Mouse (Mus musculus) limb, embryonic 13.5 days (tissue): ENCODE results near the gene Col12a1. TPM values are rescaled to one million over a fixed set of nuclear protein-coding genes. Genes with fewer than 3 reads are reported as not detected.
A peak's percentile ranks its signal among the peaks of the same experiment; 100 is the strongest.

Experiments used
- ATAC-seq: fragments of 200-750 bp; cut with Nextera tagmentation; 2 replicates; pipeline ENCODE4 v1.8.0; 2017; ENCODE audit warnings: low read depth, moderate number of reproducible peaks, moderate TSS enrichment; ENCODE audit not compliant: low FRiP score
- H3K27ac ChIP-seq: fragments of 300-500 bp; sonication (generic); 2 replicates; pipeline ENCODE4 v1.5.1; 2015; ENCODE audit warnings: inconsistent platforms, mild to moderate bottlenecking, moderate library complexity
- H3K27me3 ChIP-seq: fragments of 300-500 bp; sonication (generic); 2 replicates; pipeline ENCODE4 v1.6.1; 2015; ENCODE audit warnings: mild to moderate bottlenecking, inconsistent platforms
- H3K36me3 ChIP-seq: fragments of 300-500 bp; sonication (generic); 2 replicates; pipeline ENCODE4 v1.6.1; 2015; ENCODE audit warnings: inconsistent platforms, mild to moderate bottlenecking, moderate library complexity
- H3K4me1 ChIP-seq: fragments of 300-500 bp; sonication (generic); 2 replicates; pipeline ENCODE4 v1.6.1; 2015; ENCODE audit warnings: inconsistent platforms
- H3K4me2 ChIP-seq: fragments of 300-500 bp; sonication (generic); replicated peaks from 2 replicates; pipeline ENCODE4 v1.6.1; 2015; ENCODE audit warnings: inconsistent platforms, mild to moderate bottlenecking, moderate library complexity
- H3K4me3 ChIP-seq: fragments of 300-500 bp; sonication (generic); 2 replicates; pipeline ENCODE4 v1.5.1; 2015; ENCODE audit warnings: moderate library complexity, mild to moderate bottlenecking, inconsistent platforms
- H3K9ac ChIP-seq: fragments of 300-500 bp; sonication (generic); 2 replicates; pipeline ENCODE4 v1.6.1; 2015; ENCODE audit warnings: mild to moderate bottlenecking, inconsistent platforms
- H3K9me3 ChIP-seq: fragments of 300-500 bp; sonication (generic); 2 replicates; pipeline ENCODE4 v1.6.1; 2016; ENCODE audit warnings: inconsistent platforms
- WGBS: fragments of 180-500 bp; shearing (Covaris S2); methylation state at CpG from one replicate; pipeline ENCODE4 v1.1.7; 2015; 5-methylcytosine and 5-hydroxymethylcytosine counted together
- polyA plus RNA-seq: library from polyadenylated mRNA; unstranded; fragments of >200 nt; fragmentation: Nextera tagmentation; extraction: Ambion mirVana; gene quantifications from 2 replicates; pipeline ENCODE4 v1.2.1, GENCODE M21; 2015

Gene Col12a1
- polyA plus RNA-seq, 1 experiment from 2014 or later: 99.8 TPM

DNA sequence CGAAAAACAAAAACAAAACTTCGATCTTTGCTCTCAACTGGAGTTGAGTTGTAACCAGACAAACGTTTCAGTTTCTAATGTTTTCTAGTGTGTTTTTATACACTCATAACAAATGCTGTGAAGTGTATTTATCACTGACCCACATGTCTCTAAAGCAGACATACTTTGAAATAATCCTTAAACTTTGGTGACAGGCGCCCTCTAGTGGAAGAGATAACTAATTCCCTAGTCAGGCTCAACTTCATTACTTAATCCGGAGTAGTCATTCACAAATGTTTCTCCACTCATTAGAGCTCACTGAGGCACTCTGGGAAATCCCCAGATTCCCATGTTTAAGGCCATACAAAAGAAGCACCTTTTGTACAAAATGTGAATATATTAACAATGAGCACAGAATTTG, 4.5 kb upstream of the Col12a1 start:
- Histone ChIP-seq H3K36me3 (no peaks in the 10 kb centered on the region), H3K4me3 (no peak overlapping the region), H3K9ac (no peak overlapping the region), H3K27ac (no peak overlapping the region), H3K4me1 (peaks cover 20% of the 10 kb centered on the region), H3K27me3 (peaks cover 8% of the 10 kb centered on the region; the same call in 1 of the 2 replicates), H3K9me3 (peaks cover 6% of the 10 kb centered on the region; the same call in 1 of the 2 replicates), H3K4me2 (no peak overlapping the region)
- no peak for ATAC-seq
- WGBS: 34% methylated on average over 5 of the region's 5 CpGs

DNA sequence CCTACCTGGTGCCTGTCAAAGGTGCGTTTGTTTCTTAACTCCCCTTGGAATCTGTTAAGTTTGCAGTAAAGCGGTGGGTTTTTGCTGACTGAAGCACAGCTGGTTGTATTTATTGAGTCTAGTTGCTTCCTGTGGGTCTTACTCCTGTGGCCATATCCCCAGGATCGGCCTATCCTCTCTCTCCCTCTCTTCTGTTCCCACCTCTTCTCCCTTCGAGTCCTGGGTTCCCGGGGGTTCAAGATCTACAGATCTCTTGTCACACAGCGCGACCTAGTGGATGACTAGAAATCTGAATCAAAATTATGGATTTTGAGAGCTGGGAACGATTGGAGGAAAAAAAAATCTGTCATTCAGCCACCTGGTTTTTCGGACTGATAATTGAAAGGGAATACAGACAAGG, 2.4 kb upstream of the Col12a1 start:
- Histone ChIP-seq H3K4me2 (peak overlapping the region; percentile 79), H3K9ac (peak overlapping the region; percentile 91; the same call in 1 of the 2 replicates), H3K27ac (peak overlapping the region; percentile 95; the same call in 1 of the 2 replicates), H3K4me3 (peak overlapping the region; percentile 74), H3K9me3 (peaks cover 6% of the 10 kb centered on the region; the same call in 1 of the 2 replicates), H3K4me1 (peaks cover 20% of the 10 kb centered on the region), H3K36me3 (no peaks in the 10 kb centered on the region), H3K27me3 (peaks cover 8% of the 10 kb centered on the region; the same call in 1 of the 2 replicates)
- WGBS: 5% methylated on average over 9 of the region's 9 CpGs
- ATAC-seq: peak; percentile 33

GRCm38 (mm10) chr9:79720143-79720542, 1.5 kb upstream of the Col12a1 start:
- Histone ChIP-seq H3K4me3 (peak overlapping the region; percentile 74), H3K4me1 (peaks cover 26% of the 10 kb centered on the region), H3K36me3 (no peaks in the 10 kb centered on the region), H3K9ac (peak overlapping the region; percentile 91), H3K27ac (peak overlapping the region; percentile 95), H3K4me2 (peak overlapping the region; percentile 79), H3K9me3 (peaks cover 6% of the 10 kb centered on the region; the same call in 1 of the 2 replicates), H3K27me3 (peaks cover 8% of the 10 kb centered on the region; the same call in 1 of the 2 replicates)
- no peak for ATAC-seq
- 34% methylated on average over 9 of the region's 9 CpGs for WGBS

- Histone ChIP-seq H3K9me3 (peaks cover 6% of the 10 kb centered on the region; the same call in 1 of the 2 replicates), H3K27ac (peak overlapping the region; percentile 95), H3K4me2 (peak overlapping the region; percentile 79), H3K4me1 (peaks cover 33% of the 10 kb centered on the region), H3K9ac (peak overlapping the region; percentile 91), H3K4me3 (peak overlapping the region; percentile 74), H3K27me3 (peaks cover 6% of the 10 kb centered on the region; the same call in 1 of the 2 replicates), H3K36me3 (no peaks in the 10 kb centered on the region)
- under 1% methylated on average over 28 of the region's 28 CpGs for WGBS
- ATAC-seq: no peak
These were observed 820 bp upstream of the Col12a1 start for GRCm38 (mm10) chr9:79719451-79719850.

DNA sequence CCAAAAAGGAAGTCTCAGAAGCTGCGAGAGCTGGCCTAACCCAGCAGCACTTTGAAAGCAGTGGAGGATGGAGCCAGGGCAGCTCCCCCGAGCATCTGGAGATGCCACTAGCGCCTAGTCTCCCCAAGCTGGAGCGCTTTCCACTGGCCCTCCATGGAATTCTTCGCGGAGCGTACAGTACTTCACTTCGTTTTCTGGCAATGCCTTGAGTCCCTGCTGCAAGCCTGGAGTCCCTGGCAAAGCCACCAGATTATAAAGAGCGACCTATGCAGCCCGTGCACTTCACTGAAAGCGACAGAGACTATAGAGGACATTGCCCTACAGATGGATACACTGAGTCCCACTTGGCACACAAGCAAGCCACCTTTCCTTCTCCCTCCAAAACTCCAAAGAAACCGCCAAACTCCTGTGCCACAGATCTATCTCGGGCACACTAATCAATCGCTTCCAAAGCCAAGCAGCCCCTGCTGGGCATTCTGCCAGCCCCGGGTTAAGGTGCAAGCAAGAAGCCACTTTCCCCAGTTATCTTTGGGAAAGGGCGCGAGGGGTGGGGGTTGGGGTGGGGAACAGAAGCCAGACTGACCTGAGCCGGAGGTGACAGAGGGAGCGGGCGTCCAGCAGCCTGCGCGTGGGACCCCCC, 675 bp downstream of the Col12a1 start:
- Histone ChIP-seq H3K36me3 (no peaks in the 10 kb centered on the region), H3K4me1 (peaks cover 38% of the 10 kb centered on the region), H3K4me2 (peak overlapping the region; percentile 79), H3K9ac (peak overlapping the region; percentile 91), H3K27ac (peak overlapping the region; percentile 95), H3K27me3 (peaks cover 6% of the 10 kb centered on the region; the same call in 1 of the 2 replicates), H3K9me3 (peaks cover 6% of the 10 kb centered on the region; the same call in 1 of the 2 replicates), H3K4me3 (peak overlapping the region; percentile 74)
- WGBS: 2% methylated on average over 22 of the region's 22 CpGs
- no peak for ATAC-seq

- 6% methylated on average over 23 of the region's 23 CpGs for WGBS
- peaks cover 4% of the 10 kb centered on the region; the same call in 1 of the 2 replicates for H3K9me3 ChIP-seq
- H3K4me2 ChIP-seq: peak overlapping the region; percentile 79
- peaks cover 38% of the 10 kb centered on the region for H3K4me1 ChIP-seq
- H3K4me3 ChIP-seq: peak overlapping the region; percentile 74
- H3K36me3 ChIP-seq: 0 out of 2 replicates have a peak, but pooled peaks cover under 1% of the 10 kb centered on the region
- peak overlapping the region; percentile 91 for H3K9ac ChIP-seq
- peak overlapping the region; percentile 95 for H3K27ac ChIP-seq
- H3K27me3 ChIP-seq: peaks cover 6% of the 10 kb centered on the region; the same call in 1 of the 2 replicates
- 0 out of 2 replicates have a peak, but pooled peaks have one; percentile 4 for ATAC-seq
These were observed 1.5 kb downstream of the Col12a1 start for GRCm38 (mm10) chr9:79716909-79717835.

GRCm38 (mm10) chr9:79716496-79716895, 2.1 kb downstream of the Col12a1 start:
- Histone ChIP-seq H3K27ac (peak overlapping the region; percentile 79), H3K27me3 (peaks cover 6% of the 10 kb centered on the region; the same call in 1 of the 2 replicates), H3K4me2 (peak overlapping the region; percentile 79), H3K4me3 (peak overlapping the region; percentile 74), H3K4me1 (peaks cover 38% of the 10 kb centered on the region), H3K36me3 (0 out of 2 replicates have a peak, but pooled peaks cover 5% of the 10 kb centered on the region), H3K9ac (peak overlapping the region; percentile 69), H3K9me3 (no peaks in the 10 kb centered on the region)
- WGBS: 23% methylated on average over 5 of the region's 5 CpGs
- ATAC-seq: no peak

- ATAC-seq: peak; percentile 18; the same call in 1 of the 2 replicates
- Histone ChIP-seq H3K27me3 (no peaks in the 10 kb centered on the region), H3K9ac (peak overlapping the region; percentile 53), H3K27ac (peak overlapping the region; percentile 34; the same call in 1 of the 2 replicates), H3K9me3 (no peaks in the 10 kb centered on the region), H3K4me1 (peaks cover 23% of the 10 kb centered on the region), H3K4me3 (peak overlapping the region; percentile 27), H3K4me2 (peak overlapping the region; percentile 79), H3K36me3 (0 out of 2 replicates have a peak, but pooled peaks cover 5% of the 10 kb centered on the region)
- 6% methylated on average over 16 of the region's 16 CpGs for WGBS
These were observed 4.1 kb downstream of the Col12a1 start for GRCm38 (mm10) chr9:79714471-79715045.

GRCm38 (mm10) chr9:79689771-79690535, 28.7 kb downstream of the Col12a1 start:
- H3K4me1 ChIP-seq: no peaks in the 10 kb centered on the region
- no peaks in the 10 kb centered on the region for H3K9me3 ChIP-seq
- 0 out of 2 replicates have a peak overlapping the region, but pooled peaks have one; percentile 10 for H3K27ac ChIP-seq
- H3K4me2 ChIP-seq: no peak overlapping the region
- peaks cover 54% of the 10 kb centered on the region for H3K36me3 ChIP-seq
- H3K9ac ChIP-seq: no peak overlapping the region
- H3K4me3 ChIP-seq: no peak overlapping the region
- no peak for ATAC-seq
- WGBS: 60% methylated on average over 11 of the region's 11 CpGs
- H3K27me3 ChIP-seq: no peaks in the 10 kb centered on the region

DNA sequence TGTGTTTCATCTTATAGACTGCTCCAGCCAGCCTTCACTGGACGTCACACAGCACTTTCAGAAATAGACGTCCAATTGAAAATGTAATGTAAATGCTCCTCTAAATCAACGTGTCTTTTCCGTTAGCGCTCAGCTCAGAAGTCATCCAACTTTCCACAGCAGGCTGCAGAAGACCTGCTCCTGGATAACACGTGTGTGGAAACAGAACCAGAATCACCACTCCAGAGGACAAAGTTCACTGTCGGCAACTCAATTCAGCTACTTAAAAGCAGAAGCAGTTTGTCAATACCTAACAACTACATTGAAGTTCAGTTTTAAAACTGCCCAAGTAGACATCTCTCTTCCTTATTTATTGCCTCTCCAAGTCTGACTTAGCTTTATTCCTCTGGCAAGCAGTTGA, 29.3 kb downstream of the Col12a1 start:
- H3K4me2 ChIP-seq: no peak overlapping the region
- H3K4me3 ChIP-seq: no peak overlapping the region
- no peak overlapping the region for H3K27ac ChIP-seq
- H3K9ac ChIP-seq: no peak overlapping the region
- WGBS: 71% methylated on average over 7 of the region's 7 CpGs
- H3K36me3 ChIP-seq: peaks cover 56% of the 10 kb centered on the region
- no peaks in the 10 kb centered on the region for H3K9me3 ChIP-seq
- no peaks in the 10 kb centered on the region for H3K4me1 ChIP-seq
- no peak for ATAC-seq
- H3K27me3 ChIP-seq: no peaks in the 10 kb centered on the region

DNA sequence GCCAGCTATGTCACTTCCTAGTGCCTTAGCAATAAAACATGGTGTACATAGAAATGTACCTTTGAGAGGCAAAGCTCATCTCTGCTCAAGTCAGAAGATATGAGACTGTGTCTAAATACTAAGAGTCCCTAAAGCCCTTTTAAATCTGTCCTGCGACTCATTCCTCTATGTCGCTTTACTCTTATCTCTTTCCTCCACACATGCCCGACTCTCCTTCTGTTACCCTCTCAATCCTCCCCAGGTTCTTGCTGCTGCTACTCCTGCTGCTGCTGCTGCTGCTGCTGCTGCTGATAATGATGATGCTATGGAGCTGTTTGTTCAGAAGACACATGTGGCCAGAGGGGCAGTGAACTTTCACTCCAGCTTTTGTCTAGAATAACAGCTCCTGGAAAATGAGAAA, 31.4 kb downstream of the Col12a1 start:
- 86% methylated on average over 3 of the region's 3 CpGs for WGBS
- peaks cover 53% of the 10 kb centered on the region for H3K36me3 ChIP-seq
- no peak overlapping the region for H3K9ac ChIP-seq

More for the DNA sequence above, 31.4 kb downstream of the Col12a1 start:
- no peak overlapping the region for H3K4me3 ChIP-seq
- no peaks in the 10 kb centered on the region for H3K9me3 ChIP-seq
- no peak overlapping the region for H3K27ac ChIP-seq
- ATAC-seq: no peak
- no peaks in the 10 kb centered on the region for H3K27me3 ChIP-seq
- no peak overlapping the region for H3K4me2 ChIP-seq
- no peaks in the 10 kb centered on the region for H3K4me1 ChIP-seq
